Mouse (Mus musculus) monocyte, adult 5-6 weeks (primary cell): ENCODE data around the gene Smim5. TPM values are rescaled to one million over a fixed set of nuclear protein-coding genes. Genes with fewer than 3 reads are reported as not detected.
A peak's percentile ranks its signal among the peaks of the same experiment; 100 is the strongest.

Source experiments
- ATAC-seq: fragments of 153-309, 156-312 bp; replicated peaks from 2 replicates; pipeline ENCODE4 v1.8.0; 2017; ENCODE audit warnings: mild to moderate bottlenecking; ENCODE audit not compliant: low TSS enrichment, insufficient number of reproducible peaks, severe bottlenecking, poor library complexity, low FRiP score
- total RNA-seq: library from RNA; stranded (forward); fragments of 200-1000, 200-491, 200-594 nt; gene quantifications from 3 replicates; pipeline ENCODE4 v1.2.3, GENCODE M21; 2017

Smim5 gene
- total RNA-seq, 1 experiment from 2014 or later, result 5.0 TPM

DNA sequence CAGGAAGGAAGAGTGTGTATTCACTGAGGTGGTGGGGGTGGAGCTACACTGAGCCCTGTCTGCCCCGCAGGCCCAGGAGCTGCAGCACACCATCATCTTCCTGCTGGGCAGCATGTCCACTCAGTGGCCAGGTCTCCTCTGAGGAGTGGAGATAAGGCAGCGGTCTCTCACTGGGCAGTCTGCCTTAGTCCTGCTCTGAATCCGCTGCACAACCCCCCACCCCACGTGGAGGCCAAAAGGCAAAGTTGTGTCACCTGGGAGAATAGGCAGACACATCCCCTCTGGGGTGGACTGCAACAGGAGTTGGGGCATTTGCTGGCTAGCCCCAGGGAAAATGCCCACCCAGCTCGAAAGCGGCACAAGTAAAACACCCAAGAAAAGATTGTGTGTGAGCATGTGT lies 7.6 kb upstream of the Smim5 start:
- no peak for ATAC-seq

DNA sequence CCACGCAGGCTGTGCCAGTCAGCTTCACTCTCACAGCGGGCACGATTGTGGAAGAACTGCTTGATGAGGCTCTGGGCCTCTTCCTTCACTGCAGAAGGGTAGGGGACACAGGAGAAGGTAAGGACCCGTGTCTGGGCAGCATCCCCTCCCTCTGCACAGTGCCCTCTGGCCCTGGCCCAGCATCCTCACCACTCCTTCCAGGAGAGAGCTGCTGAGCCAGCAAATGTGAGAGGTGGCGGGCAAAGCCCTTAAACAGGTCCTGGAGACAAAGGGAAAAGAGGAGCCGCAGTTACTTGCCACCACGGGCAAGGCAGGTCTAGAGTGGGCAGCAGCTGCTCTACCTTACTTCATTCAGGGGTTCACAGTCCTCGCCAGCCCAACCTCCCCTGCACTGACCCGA lies 6.7 kb upstream of the Smim5 start:
- no peak for ATAC-seq

DNA sequence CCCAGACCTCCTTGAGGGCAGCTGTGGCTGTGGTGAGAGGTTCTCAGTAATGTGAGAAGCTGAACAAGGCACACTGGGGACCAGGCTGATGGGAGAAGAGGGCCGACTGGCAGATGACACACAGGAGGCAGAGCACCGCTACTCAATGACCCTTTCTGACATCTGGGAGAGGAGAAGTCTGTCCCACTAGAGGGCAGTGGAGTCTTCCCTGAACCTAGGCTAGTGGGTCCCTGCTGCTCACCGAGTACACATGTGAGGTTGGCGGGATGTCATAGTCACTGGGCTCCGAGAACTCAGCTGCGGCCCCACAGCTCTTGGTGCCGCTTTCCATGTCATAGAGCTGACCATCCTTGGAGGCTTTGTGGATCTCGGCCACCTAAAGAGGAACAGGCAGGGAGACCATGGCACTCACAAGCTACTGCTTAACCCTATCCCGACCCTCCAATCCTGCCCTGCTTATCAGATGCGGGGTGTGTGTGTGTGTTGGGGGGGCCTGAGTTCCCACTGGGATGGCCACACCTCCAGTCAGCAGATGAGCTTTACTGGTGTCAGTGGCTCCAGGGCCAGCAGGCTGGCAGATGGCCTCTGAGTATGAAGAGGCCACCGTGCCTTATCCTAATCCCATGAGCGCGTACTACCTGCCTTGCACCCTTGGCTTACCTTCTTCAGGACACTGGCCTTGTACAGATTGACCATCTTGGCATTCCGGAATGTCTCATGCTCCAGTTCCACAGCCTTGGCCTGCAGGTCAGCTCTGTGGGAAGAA lies 4.8 kb upstream of the Smim5 start:
- ATAC-seq, result no peak

DNA sequence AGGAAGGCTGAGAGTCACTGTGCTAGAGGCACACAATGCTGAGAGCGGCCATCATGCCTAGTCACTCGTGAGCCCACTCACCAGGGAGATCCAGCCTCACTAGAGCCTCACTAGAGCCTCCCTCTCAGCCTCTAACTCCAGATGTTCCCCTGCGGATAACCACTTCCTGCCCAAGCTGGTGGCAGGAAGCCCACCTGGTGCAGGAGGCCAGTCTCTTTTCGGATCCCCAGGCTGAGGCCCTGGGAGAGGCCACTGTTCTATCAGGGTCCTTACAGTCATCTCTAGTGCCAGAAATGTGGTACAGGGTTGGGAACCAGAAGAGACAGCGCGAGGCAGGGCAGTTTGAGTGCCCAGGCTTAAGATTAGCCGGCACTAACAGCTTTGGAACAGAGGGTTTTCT lies 1.3 kb upstream of the Smim5 start:
- no peak for ATAC-seq

DNA sequence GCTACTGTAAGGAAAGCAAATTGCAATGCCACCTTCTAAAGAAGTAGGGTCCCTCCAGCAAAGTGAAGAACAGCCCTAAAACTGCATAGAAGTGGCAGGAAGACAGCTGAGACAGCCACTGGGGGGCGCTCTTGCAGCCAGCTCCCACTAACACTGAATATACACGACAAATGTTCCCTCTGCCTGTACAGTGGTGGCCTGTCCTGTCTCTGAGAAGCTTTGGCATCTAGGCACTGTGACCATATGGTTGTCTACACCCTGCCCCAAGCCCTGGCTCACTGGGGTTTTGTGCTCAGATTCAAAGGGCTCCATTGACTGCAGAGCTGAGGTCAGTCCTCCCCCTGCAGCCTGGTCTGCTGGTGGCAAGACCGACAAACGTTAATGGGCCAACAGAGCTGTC lies 880 bp upstream of the Smim5 start:
- 0 out of 2 replicates have a peak, but pooled peaks have one; percentile 9 for ATAC-seq

DNA sequence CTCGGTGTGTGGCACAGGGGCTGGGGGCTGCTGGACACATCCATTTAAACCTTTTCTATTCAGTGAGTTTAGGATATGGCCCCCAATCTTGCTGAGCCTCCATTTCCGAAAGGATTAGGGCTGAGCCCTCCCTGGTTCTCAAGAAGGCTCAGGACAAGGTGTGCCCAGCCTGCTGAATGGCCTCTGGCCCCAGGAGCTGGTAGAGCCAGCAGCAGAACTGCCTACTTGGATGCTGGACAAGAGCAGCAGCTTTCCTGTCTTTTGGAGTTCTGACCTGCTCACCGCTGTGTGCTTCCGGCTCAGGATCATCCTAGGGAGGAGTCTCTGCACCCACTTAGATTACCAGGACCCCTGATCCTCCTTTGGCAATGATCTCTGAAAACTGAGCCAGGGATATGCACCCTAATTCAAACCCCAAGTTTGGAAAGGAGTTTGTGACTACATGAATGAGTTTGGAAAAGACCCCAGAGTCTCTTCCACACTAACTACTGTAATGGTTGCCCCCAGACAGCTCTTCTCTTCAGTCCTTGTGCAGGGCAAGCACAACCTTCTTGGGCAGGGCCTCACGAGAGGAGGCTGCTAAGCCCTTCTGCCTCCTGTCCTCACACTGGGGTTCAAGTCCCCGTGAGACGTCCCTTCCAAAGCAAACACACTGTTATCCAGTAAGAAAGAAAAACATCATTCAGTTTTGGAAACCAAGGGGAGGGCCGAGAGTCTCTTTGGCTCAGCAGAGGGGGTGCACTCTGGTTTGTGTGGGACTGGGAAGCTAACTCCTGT lies 983 bp downstream of the Smim5 start:
- no peak for ATAC-seq

DNA sequence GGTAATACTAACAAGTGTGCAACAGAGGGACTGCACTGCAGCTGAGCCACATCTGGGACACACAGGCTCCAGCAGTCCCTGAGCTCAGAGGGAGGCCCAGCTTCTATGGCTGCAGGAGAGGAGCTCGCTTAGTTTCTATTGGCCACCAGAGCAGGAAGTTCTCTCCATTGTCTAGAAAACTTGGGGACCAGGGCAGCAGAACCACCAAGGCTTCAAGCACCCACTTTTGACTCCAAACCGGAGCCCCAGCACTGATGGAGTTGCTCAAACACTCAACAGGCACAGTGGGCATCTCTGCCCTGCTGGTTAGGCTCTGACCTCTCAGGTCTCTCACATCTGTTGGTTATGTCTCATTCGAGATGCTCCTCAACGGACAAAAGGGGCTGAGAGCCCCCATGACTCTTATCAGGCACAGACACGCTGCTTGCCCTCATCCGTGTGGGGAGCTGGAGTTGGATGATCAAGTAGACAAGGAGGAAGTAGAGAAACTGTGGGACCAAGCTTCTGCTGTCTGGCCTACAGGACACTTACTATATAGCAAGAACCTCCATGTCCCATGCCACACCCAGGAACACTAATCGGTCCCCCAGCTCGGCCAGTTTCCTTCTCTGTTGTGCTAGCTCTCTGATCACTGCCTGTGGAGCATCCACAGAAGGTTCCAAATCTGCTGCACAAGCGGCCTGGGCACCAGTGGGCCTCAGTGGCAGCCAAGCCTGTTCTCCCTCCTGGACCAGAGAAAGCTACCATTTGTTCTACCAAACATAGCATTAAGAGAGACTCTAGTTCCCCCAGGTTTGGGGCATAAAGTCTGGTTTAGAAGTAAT lies 1.8 kb downstream of the Smim5 start:
- no peak for ATAC-seq

DNA sequence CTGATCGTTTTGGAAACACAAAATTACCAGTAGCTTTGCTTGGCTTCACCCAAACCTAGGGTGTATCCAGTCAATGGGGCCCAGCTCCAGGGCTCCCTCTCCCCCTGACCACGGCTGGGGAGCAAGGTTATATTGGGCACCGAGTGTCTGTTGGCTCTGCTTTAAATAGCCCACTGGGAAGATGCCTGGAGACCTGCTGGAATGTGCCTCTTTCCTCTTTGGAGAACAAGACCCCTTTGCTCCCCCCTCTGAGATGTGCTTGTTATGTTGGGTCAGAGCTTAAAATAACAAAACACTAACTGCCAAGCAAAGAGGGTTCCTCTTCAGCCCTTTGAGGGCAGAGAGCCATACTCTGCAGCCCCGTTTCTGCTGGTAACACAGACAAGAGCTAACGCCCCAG lies 2.4 kb downstream of the Smim5 start:
- ATAC-seq, result no peak

DNA sequence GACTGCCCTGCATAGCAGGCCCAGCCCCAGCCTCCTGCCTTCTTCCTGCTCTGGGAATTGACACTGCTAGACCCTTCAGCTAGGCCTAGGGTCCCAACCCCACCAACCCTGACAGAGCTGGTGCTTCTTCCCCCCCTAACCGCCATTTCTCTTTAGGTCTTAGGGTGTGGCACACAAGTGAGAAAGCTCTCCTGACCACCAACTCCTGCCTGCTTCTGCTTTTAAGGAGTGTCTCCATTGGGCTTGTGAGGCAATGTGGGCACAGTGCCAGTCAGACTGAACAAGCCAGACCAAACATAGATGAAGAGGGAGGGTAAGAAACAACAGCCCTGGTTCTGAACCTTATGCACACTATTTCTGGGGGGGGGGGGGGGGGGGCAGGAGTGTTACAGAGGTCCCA lies 3.1 kb downstream of the Smim5 start:
- peak; percentile 82 for ATAC-seq

DNA sequence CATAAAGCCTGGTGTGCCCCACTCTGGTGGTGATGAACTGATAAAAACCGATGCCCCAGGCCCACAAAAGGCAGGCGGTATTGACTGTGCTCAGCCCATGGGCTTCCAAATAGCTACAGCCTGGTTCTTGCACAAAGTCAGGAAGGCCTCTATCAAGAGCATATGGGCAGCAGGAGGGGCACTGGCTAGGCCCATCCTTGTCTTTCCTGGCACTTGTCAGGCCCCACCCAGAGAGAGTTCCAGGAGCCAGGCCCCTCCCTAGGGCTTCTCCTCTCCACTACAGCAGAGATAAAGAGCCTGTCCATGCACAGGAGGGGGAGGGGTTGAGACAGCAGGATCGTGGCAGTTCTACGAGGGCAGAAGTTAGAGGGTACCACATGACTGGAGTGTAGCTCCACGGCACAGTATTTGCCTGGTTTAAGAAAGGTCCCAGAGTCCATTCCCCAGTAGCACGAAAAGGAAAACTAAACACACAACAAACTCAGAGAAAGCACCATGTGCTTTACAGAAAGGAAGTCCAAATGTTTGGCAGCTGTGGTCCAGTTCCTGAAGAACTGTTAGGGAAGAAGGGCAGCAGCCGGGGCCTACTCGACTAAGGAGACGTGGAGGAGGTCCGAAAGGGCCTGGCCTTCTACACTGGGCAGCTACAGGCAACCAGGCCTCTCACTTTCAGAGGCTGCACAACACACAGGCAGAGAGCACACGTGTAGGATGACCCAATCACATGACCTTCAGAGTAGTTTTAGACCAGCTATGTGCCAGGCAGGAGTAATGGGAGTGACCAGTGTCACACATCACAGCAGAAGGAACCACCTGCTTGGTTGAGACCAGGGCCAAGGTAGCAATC lies 3.8 kb downstream of the Smim5 start:
- no peak for ATAC-seq

DNA sequence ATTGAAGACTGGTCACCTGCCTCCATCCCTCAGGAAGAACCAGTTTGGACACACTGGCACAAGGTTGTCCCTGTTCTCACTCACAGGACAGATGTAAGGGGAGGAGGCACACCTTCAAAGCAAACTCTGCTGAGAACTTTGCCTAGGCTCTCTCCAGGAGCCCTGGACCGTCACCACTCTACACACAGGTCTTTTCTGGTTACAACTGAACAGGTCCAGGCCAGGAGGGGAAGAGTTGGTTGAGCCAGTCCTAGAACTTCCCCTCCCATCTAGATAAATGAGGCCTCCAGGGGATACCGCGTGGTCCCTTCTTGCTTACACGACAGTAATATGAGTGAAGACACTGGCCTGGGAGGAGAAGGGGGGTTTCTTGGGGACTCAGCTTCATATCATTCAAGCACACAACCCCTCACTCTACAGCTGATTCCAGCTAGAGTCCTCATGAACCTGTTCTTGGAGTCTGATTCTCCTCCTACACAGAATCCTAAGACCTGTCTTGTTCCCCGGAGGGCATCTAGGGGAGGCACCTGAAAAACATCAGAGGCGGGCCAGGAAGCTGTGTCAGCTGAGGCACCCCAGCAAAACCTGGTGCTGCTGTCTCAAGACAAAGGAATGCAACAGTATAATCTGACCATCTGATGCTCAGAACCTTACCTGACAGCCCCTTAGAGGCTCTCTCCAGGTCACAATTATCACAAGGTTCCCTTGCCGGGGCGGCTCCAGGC lies 4.6 kb downstream of the Smim5 start:
- ATAC-seq, result no peak

DNA sequence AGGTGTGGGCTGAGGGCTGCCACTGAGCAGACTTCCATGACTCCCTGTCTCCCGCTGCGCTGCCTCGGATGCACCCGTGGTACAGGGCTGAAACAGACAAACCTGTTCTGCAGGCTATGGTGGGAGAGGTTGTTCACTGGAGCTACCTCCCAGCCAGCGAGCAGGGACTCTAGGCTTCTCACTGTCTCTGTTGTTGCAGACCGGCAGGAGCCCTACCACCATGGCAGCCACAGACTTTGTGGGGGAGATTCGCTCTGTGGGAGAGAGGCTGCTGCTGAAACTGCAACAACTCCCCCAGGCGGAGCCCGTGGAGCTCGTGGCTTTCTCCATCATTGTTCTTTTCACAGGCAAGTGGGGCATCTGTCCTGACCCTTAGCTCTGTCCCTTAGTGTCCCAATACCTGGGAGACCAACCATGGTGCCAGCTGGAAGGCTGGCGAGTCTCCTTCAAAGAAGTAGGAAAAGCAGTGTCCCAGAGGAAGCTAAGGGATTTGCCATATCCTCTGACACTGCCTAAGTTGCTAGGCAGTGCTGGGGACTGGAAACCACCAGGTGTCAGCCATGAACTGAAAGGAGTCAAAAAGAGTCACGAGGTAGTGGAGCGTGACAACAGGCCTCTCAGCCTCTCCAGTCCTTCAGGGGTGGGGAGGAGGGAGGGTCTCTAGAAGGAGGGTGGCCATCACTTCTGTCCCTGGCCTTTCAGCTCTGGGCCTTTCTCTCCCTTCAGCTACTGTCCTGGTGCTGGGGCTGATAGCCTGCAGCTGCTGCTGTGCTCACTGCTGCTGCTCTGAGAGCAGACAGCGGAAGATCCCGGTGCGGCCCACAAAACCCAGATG lies 5.4 kb downstream of the Smim5 start:
- no peak for ATAC-seq

DNA sequence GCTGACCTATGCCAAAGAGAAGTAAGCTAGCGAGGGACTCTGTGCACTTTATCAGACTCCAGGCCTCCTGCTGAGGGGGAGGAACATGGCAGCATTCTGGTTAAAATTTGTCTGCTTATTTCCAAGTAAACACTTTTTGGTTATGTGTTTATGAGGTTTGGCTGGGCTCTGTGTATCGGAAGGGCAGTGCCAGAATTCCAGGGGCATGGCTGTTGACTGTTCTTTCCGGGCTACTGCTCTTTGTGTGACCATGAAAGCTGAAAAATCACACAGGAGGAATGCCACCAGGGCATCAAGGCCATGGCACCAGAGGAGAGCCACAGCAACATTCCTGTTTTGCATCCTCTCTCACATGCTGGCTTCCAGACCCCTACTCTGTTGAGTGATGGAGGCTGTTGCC lies 6.3 kb downstream of the Smim5 start:
- ATAC-seq, result no peak

DNA sequence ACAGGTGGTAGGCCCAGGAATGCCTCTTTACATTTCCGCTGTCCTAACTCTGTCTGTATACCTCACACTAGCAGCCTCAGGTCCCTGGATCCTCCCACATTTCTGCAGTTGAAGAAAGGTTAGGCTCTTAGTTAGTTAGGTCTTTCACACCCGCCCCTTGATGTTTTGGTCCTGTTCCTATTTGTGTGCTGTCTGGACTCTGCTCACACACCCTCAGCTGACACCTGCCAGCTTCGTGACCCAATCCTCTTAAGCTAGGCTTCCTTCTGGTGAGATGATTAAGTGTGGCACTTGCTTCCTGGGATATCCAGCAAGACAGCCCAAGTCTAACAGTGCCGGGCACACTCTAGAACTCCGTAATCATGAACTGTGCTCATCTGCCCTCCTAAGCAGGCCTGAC lies 6.8 kb downstream of the Smim5 start:
- ATAC-seq, result no peak

DNA sequence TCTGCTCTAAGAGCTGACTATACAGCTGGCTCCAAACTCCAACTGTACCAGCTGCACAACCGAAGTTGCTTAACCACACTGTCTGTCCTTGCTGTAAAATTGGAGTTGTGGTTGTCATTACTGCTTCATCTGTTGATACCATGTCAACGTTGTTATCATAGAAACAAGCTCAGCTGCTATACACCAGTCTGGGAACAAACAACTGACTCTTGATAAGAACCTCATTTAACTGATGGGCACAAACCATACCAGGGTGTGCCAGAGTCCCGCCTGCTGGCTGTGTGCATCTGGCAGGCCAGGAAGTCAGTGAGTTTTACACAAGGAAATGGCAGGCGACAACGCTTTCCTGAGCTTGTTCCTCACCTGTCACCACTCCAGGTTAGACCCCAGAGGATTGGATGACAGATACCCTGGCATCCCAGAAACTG lies 11.4 kb downstream of the Smim5 start:
- no peak for ATAC-seq

DNA sequence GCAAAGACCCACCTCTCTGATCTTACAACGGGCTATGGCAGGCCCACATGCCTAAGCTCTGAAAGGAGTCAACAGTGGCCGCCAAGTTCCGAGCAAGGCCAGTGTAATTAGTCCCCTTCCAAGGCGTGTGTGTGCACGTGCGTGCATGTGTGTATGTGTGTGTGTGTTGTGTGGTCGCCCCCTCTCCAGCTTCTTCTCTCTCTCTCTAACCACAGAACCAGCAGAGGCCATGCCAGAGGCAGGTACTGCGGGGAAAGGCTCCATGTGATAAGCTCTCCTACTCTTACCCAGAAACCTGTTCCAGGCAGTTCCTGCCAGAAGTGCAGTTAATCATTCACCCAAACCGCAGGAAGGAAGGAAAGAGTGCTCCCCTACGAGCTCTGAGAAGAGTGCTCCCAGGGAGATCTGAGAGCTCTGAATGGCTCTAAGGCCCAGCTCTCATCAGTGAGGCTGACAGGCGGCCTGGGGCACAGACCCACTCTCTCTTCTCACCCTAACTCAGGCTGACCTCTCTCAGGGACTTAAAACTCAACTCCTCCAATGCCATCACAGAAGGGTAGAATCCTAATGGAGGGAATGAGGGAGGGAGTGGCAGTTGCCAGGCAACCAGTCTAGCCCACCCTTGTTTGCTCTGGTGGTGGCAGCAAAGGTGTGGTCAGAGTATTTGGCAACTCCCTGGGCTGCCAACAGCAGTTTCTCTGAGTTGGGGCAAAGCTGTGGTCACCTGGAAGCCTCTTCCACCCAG lies 12.0 kb downstream of the Smim5 start, which contains the start of gene Smim6:
TSS of gene Smim6 (plus strand) at position 386 of the 745 bp plus-strand sequence.
- ATAC-seq, result no peak
